ENCODE assay signal across 27 mouse cellular contexts in genomic region chr19:47651160-47651480, GRCm38 (mm10). TPM values are rescaled to one million over a fixed set of nuclear protein-coding genes. Genes with fewer than 3 reads are reported as not detected.
A peak's percentile ranks its signal among the peaks of the same experiment; 100 is the strongest.
DNase-seq lines count a peak whose midpoint lies in the region; ATAC-seq and TF ChIP-seq lines count a peak whose summit lies in the region.
"Had no signal": no experiment of that assay in that cellular context is flagged by ENCODE, and none has a peak within 500 bp of the region (broad histone marks: within the 10 kb centered on the region; RNA-seq: fewer than 3 reads in every experiment).

No protein-coding gene starts in this region.

- H3K9me3 ChIP-seq in heart, embryonic 10.5 days = no peaks in the 10 kb centered on the region
- no peaks in the 10 kb centered on the region for H3K9me3 ChIP-seq in megakaryocyte, embryonic 14.5 days
- no peaks in the 10 kb centered on the region for H3K9me3 ChIP-seq in limb, embryonic 10.5 days (replicated peaks)
- H3K9me3 ChIP-seq in stomach, postnatal 0 days (ENCODE audit: control insufficient read depth, low read length) = no peaks in the 10 kb centered on the region
- H3K9me3 ChIP-seq: embryonic facial prominence, embryonic 10.5 days; embryonic facial prominence, embryonic 13.5 days; forebrain, embryonic 10.5 days; forebrain, embryonic 13.5 days; heart, embryonic 12.5 days; heart, embryonic 15.5 days had no signal

- H3K36me3 ChIP-seq in heart, embryonic 10.5 days = peaks cover 21% of the 10 kb centered on the region
- peaks cover 40% of the 10 kb centered on the region for H3K36me3 ChIP-seq in megakaryocyte, embryonic 14.5 days (replicated peaks; ENCODE audit: low read length)
- H3K36me3 ChIP-seq in limb, embryonic 10.5 days = peaks cover 17% of the 10 kb centered on the region
- no peaks in the 10 kb centered on the region for H3K36me3 ChIP-seq in stomach, postnatal 0 days (ENCODE audit: control insufficient read depth, insufficient read depth, low read length)

- no peak for TF ChIP-seq CTCF in stomach, postnatal 0 days (IDR thresholded peaks at IDR 0.05; ENCODE audit: low read depth)

- peaks cover 31% of the 10 kb centered on the region for H3K4me1 ChIP-seq in heart, embryonic 10.5 days
- H3K4me1 ChIP-seq in megakaryocyte, embryonic 14.5 days = peaks cover 52% of the 10 kb centered on the region
- H3K4me1 ChIP-seq in limb, embryonic 10.5 days = peaks cover 10% of the 10 kb centered on the region
- H3K4me1 ChIP-seq in stomach, postnatal 0 days (replicated peaks; ENCODE audit: control insufficient read depth, insufficient read depth) = no peaks in the 10 kb centered on the region
- H3K4me1 ChIP-seq: embryonic facial prominence, embryonic 13.5 days; forebrain, embryonic 13.5 days had no signal

- no peak for DNase-seq in heart, embryonic 10.5 days (ENCODE audit: low spot score)
- DNase-seq in heart, postnatal 14 days = no peak
- DNase-seq in limb, embryonic 10.5 days (ENCODE audit: low spot score) = peak; percentile 18
- DNase-seq in stomach, postnatal 0 days (ENCODE audit: low spot score) = peak; percentile 12
- DNase-seq in spleen, postnatal 4 days (ENCODE audit: low spot score in 2 of 2) = no peak
- DNase-seq: adrenal gland, adult 8-10 months; adrenal gland, postnatal 25 days; cerebellum, adult 8-10 months; cerebellum, postnatal 10 days; cerebellum, postnatal 36 days; embryo, embryonic 11 days; gastrocnemius, postnatal 25 days; heart, postnatal 10 days had no signal

- intact Hi-C loops in heart, postnatal 14 days (cut with DNase I) = no loop called here

- H3K27me3 ChIP-seq in heart, embryonic 10.5 days (ENCODE audit: insufficient read depth, poor library complexity, severe bottlenecking) = no peaks in the 10 kb centered on the region
- peaks cover 8% of the 10 kb centered on the region for H3K27me3 ChIP-seq in megakaryocyte, embryonic 14.5 days (replicated peaks)
- H3K27me3 ChIP-seq in limb, embryonic 10.5 days (ENCODE audit: low read depth, poor library complexity, severe bottlenecking) = no peaks in the 10 kb centered on the region
- H3K27me3 ChIP-seq in stomach, postnatal 0 days (ENCODE audit: control insufficient read depth, insufficient read depth, low read length) = no peaks in the 10 kb centered on the region
- H3K27me3 ChIP-seq: embryonic facial prominence, embryonic 13.5 days; forebrain, embryonic 13.5 days; heart, embryonic 12.5 days; heart, embryonic 15.5 days had no signal

- H3K27ac ChIP-seq in heart, embryonic 10.5 days = 0 out of 2 replicates have a peak overlapping the region, but pooled peaks have one; percentile 10
- no peak overlapping the region for H3K27ac ChIP-seq in limb, embryonic 10.5 days
- H3K27ac ChIP-seq in stomach, postnatal 0 days (replicated peaks) = no peak overlapping the region
- H3K27ac ChIP-seq: embryonic facial prominence, embryonic 10.5 days; embryonic facial prominence, embryonic 13.5 days; forebrain, embryonic 13.5 days; heart, adult 2 months; heart, embryonic 15.5 days; hindbrain, embryonic 14.5 days had no signal

- ATAC-seq in megakaryocyte, adult 5-6 weeks (ENCODE audit: poor library complexity, severe bottlenecking) = no peak
- no peak for ATAC-seq in stomach, postnatal 0 days (ENCODE audit: low FRiP score, low TSS enrichment)
- ATAC-seq: activated CD4-positive, CD25-positive, alpha-beta regulatory T cell, adult 4 months; CD4-positive, CD25-positive, alpha-beta regulatory T cell, adult 4 months; forebrain, embryonic 13.5 days; forebrain, embryonic 16.5 days had no signal

- no peak overlapping the region for H3K4me3 ChIP-seq in heart, embryonic 10.5 days
- H3K4me3 ChIP-seq in megakaryocyte, embryonic 14.5 days (replicated peaks) = peak overlapping the region; percentile 70
- no peak overlapping the region for H3K4me3 ChIP-seq in limb, embryonic 10.5 days
- no peak overlapping the region for H3K4me3 ChIP-seq in stomach, postnatal 0 days (ENCODE audit: low read depth, low read length)
- H3K4me3 ChIP-seq: embryonic facial prominence, embryonic 10.5 days; embryonic facial prominence, embryonic 13.5 days; erythroblast, embryonic 14.5 days; forebrain, embryonic 10.5 days; forebrain, embryonic 13.5 days; heart, adult 2 months; heart, embryonic 12.5 days; heart, embryonic 15.5 days had no signal

- H3K9ac ChIP-seq in stomach, postnatal 0 days (ENCODE audit: low read length) = no peak overlapping the region
- H3K9ac ChIP-seq: embryonic facial prominence, embryonic 13.5 days; forebrain, embryonic 13.5 days; heart, embryonic 12.5 days; heart, embryonic 15.5 days; hindbrain, embryonic 14.5 days had no signal

- TF ChIP-seq EP300 in stomach, postnatal 0 days (optimal IDR thresholded peaks at IDR 0.05) = no peak

- 79% methylated on average over 5 of the region's 5 CpGs for WGBS in heart, embryonic 10.5 days
- 94% methylated on average over 5 of the region's 5 CpGs for WGBS in limb, embryonic 10.5 days
- WGBS in stomach, postnatal 0 days = 68% methylated on average over 5 of the region's 5 CpGs

- no peak overlapping the region for H3K4me2 ChIP-seq in stomach, postnatal 0 days (replicated peaks; ENCODE audit: low read depth)
- H3K4me2 ChIP-seq: embryonic facial prominence, embryonic 13.5 days; forebrain, embryonic 13.5 days; heart, embryonic 12.5 days; heart, embryonic 15.5 days; hindbrain, embryonic 14.5 days had no signal

RNA-seq across cellular contexts. Expression of gene Col17a1, which starts 40.8 kb away (rescaled TPM):
- polyA plus RNA-seq in heart, embryonic 10.5 days (2016; fragmentation: Nextera tagmentation; extraction: Ambion mirVana) = 0.43 and 0.63 TPM in 2 replicates
- total RNA-seq in heart, postnatal 14 days (2021) = under 1 TPM; 0.10 to 0.14 TPM
- polyA plus RNA-seq in megakaryocyte, embryonic 14.5 days (2012; ENCODE audit: insufficient read depth, low replicate concordance) = not detected in 2 replicates
- total RNA-seq in megakaryocyte, adult 5-6 weeks (2015) = not detected in 2 replicates
- not detected in 2 replicates for total RNA-seq in megakaryocyte, adult 5-6 weeks (2017)
- 0.83 and 1.8 TPM in 2 replicates for polyA plus RNA-seq in limb, embryonic 10.5 days (2016; fragmentation: Nextera tagmentation; extraction: Ambion mirVana)
- polyA plus RNA-seq in stomach, postnatal 0 days (2015; fragmentation: Nextera tagmentation; extraction: Ambion mirVana) = 13.9 and 20.1 TPM in 2 replicates
- total RNA-seq: adrenal gland, adult 8-10 months; adrenal gland, postnatal 25 days had no signal
- polyA plus RNA-seq: activated CD4-positive, CD25-positive, alpha-beta regulatory T cell, adult 4 months; CD4-positive, CD25-positive, alpha-beta regulatory T cell, adult 4 months; erythroblast, embryonic 14.5 days had no signal

Comparison
In these comparisons a context has a peak if more than half of its experiments do, and no peak if none do; other contexts are left out.
1. DNase-seq: peak in limb, embryonic 10.5 days (single experiment) and stomach, postnatal 0 days (single experiment); none in heart, embryonic 10.5 days (single experiment), heart, postnatal 14 days (0 of 2) and spleen, postnatal 4 days (0 of 2).